Mouse (Mus musculus): ENCODE data around the gene Spdl1.

- TF ChIP-seq CTCF (IDR thresholded peaks at IDR 0.05; ENCODE audit: extremely low read depth, insufficient read depth, low read length) (no peak), POLR2A (IDR thresholded peaks at IDR 0.05; ENCODE audit: extremely low read depth, insufficient read depth, low read length) (no peak)
Observed at GRCm38 (mm10) chr11:34782516-34783430, 50.7 kb downstream of the Spdl1 start.
